Mouse (Mus musculus): ENCODE results near the gene Tasp1. TPM values are rescaled to one million over a fixed set of nuclear protein-coding genes. Genes with fewer than 3 reads are reported as not detected.

Gene Tasp1
- total RNA-seq, 1 experiment from 2014 or later: 9.5 TPM

Other genes starting within 250 kb of the Tasp1 start
- not detected in 2 replicates for gene Gm17374, start 85.2 kb upstream of the Tasp1 start, total RNA-seq (2021)
- gene Esf1, start 103.8 kb upstream of the Tasp1 start, total RNA-seq (2021): 23.0 and 27.1 TPM in 2 replicates
- 19.6 and 23.1 TPM in 2 replicates for gene Ndufaf5, start 103.8 kb upstream of the Tasp1 start, total RNA-seq (2021)